Mouse (Mus musculus) layer of hippocampus, adult 18-20 months (tissue): ENCODE results near the gene Cdh23. TPM values are rescaled to one million over a fixed set of nuclear protein-coding genes. Genes with fewer than 3 reads are reported as not detected.
A peak's percentile ranks its signal among the peaks of the same experiment; 100 is the strongest.

Experiments
- DNase-seq, 2 experiments: peaks; one replicate each; pipeline ENCODE4 v3.0.0; 2022; ENCODE audit warnings: low spot score in 2 of 2
- total RNA-seq, 2 experiments: library from RNA; stranded (reverse); gene quantifications; 2 replicates each; pipeline ENCODE4 v1.2.3; 2021

The Cdh23 gene
- total RNA-seq, 2 experiments from 2014 or later: 5.8 to 5.9 TPM

- no peak for DNase-seq
These were observed 201.2 kb downstream of the Cdh23 start for GRCm38 (mm10) chr10:60495070-60495469.

GRCm38 (mm10) chr10:60491538-60491937 is 204.8 kb downstream of the Cdh23 start:
- DNase-seq: no peak

DNA sequence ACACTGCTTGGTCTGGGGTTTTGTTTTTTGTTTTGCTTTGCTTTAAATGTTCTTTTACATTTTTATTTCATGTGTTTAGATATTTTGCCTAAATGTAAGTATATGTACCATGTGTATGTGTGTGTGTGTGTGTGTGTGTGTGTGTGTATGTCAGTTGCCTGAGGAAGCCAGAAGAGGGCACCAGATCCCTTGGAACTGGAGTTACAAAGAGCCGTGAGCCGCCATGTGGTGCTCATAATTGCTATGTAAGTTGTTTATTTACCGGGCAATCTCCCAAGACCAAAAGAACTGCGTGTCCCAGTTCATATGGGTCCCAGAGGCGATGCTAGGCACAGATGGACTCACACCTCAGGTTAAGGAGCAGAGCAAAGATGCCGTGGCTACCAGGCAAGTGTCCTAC is 214.9 kb downstream of the Cdh23 start:
- no peak for DNase-seq

GRCm38 (mm10) chr10:60474549-60474948 is 221.7 kb downstream of the Cdh23 start:
- DNase-seq: no peak

GRCm38 (mm10) chr10:60473782-60474322 is 222.4 kb downstream of the Cdh23 start:
- DNase-seq: no peak

DNA sequence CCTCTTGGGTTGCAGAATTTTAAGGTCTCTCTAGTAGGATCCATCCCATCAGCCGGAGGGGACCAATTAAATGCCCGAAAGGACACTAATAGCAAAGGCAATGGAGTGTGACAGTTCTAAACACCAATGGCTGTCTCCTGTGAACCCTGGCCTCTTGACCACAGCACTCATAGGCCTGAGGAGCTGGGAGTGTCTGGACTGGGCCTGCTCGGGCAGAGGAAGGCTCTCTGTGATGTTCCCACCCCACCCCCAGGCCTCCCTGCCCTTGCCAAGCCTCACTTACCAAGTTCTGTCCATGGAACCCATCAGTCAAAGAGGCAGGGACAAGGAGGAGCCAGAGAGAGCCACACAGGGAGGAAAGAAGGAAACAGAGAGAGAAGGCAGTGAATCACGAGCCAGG is 228.5 kb downstream of the Cdh23 start:
- no peak for DNase-seq

- no peak for DNase-seq
These were observed 232.2 kb downstream of the Cdh23 start for GRCm38 (mm10) chr10:60463953-60464647.

GRCm38 (mm10) chr10:60456662-60457397 is 239.5 kb downstream of the Cdh23 start:
- DNase-seq: no peak

DNA sequence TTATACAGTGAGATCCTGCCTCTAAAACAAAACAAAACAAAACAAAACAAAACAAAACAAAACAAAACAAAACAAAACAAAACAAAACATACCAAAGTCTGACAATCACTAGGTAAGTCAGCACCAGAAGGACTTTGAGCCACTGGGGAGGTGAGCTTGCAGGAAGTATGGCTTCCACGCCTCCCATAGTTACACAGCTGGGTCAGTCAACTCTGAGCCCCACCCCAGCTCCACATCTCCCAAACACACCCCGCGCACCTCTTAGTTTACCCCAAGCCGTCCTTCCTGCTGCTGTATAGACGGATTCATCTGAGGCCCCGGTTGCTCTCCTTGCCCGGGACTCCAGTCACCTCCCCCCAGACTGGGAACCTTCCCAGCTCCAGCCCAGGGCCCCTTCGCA is 241.1 kb downstream of the Cdh23 start:
- DNase-seq: no peak

- DNase-seq: no peak
These were observed 249.1 kb downstream of the Cdh23 start for GRCm38 (mm10) chr10:60447186-60447585.

DNA sequence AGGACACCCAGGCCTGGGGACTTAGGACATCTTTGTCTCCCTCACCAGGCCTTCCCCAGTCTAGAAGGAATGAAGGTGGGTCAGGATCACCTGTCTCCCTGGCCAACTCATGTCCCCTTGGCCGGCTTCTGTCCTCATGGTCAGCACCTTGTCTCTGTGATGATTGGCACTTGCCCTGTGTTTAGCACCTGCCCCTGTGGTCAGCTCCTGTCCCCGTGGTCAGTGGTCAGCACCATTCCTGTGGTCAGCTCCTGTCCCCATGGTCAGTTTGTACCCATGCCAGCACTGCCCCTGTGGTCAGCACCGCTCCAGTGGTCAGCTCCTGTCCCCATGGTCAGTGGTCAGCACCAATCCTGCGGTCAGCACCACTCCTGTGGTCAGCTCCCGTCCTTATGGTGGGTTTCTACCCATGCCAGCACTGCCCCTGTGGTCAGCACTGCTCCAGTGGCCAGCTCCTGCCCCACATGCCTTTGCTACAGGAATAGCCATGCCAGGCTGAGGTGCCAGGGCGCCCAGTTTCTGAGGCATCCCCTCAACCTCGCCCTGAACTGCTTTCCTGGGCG is 251.2 kb downstream of the Cdh23 start:
- no peak for DNase-seq

DNA sequence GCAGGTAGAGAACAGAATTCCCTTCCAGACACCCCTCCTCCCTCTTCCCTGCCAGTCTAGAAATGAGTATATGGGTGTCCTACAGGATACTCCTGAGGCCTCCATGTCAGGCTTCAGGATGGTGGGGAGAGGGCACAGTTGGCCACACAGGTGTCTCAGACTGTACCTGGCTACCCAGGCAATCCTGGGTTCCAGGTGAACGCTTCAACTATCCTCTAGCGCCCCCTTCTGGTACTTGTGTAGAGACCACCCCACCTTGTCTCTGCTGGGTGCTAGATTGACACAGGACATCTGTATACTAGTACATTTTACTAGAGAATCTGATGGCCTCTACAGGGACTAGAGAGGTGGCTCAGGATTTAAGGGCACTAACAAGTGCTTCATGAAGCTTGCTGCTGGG is 253.2 kb downstream of the Cdh23 start:
- DNase-seq: no peak

DNA sequence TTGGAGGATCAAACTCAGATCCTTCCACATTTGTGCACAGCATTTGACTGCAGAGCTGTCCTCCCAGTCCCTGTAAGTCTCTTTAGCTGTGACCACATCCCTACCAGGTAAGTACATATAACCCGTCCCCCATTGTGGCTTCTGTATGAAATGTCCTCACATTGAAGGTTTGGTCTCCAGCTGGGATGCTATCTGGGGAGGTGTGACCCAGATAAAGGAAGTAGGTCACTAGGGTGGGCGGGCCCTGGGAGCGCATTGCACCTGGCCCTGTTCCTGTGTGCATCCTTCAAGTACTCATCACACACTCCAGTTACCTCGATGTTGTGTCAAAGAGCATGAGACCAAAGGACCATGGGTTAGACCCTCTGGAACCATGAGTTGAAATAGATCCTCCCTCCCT is 254.0 kb downstream of the Cdh23 start:
- DNase-seq: no peak

DNA sequence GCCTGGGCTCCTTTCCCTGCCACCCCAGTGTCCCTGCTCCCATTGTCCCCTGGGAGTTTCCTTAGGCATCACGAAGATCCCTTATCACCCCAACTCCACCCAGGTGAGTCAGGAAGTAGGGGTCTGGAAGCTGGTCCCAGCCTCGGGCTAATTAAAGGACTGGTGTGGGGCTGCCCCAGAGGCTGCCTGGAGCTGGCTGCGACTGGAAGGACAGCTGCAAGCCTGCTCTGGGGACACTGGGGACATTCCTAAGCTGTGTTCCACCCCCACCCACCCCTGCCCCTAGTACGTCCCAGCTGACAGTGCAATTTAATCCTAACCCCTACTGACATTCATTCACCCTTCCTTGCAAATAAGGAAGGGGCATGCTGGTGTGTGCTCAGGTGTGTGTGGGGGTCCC is 263.6 kb downstream of the Cdh23 start:
- no peak for DNase-seq

DNA sequence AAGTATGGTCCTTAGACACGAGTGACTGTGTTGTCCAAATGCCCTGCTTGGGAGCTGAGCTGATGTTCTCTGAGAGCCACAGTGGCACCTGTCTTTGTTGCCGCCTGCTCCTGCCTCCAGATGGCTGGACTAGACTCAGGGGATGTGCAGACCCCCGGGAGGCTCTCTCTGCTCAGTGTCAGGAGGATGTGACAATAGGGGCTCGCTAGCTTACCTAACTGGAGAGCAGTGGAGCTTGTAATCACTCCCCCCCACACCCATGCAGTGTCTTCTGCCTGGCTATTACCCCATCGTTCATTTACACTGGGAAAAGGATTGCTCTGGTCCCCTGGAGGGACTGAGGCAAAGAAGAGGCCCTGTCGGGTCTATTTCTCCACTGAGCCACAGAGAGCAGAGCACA is 265.7 kb downstream of the Cdh23 start:
- DNase-seq: no peak

DNA sequence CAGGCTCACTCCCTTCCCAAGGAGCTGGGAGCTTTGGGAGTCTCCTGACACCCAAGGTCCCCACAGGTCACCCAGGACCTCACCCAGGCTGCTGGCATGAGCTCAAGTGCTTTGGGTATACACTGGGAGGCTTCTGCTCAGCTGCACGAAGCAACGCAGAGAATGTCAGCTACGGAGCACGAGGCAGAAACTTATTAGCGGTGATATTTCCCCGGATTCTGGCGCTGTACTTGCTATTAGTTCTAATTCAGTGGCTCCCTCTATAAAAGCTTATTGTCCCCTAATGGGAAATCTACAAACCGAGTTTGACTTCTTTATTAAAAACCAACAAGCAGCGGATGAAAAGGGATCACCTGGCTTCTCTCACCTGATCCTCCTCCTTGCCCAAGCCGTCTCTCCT is 266.3 kb downstream of the Cdh23 start:
- DNase-seq: no peak

- DNase-seq: no peak
These were observed 273.5 kb downstream of the Cdh23 start for GRCm38 (mm10) chr10:60422756-60423155.

DNA sequence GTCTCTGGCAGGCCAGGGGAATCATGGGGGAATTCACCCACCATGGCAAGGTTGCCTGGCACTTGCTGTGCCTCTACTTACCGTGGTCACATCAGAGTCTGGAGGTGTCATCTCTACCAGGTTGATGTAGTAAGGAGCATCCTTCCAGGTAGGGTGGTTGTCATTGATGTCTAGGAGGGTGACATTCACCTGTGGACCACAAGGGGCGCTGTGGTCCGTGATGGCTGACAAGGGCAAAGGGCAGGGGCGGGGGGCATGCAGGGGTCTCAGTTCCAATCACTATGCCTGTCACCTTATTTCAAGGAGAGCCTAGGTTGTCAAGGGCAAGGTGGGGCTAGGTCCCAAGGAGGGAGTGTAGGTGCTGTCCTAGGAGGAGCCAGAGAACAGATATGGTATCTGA is 276.7 kb downstream of the Cdh23 start:
- no peak for DNase-seq

DNA sequence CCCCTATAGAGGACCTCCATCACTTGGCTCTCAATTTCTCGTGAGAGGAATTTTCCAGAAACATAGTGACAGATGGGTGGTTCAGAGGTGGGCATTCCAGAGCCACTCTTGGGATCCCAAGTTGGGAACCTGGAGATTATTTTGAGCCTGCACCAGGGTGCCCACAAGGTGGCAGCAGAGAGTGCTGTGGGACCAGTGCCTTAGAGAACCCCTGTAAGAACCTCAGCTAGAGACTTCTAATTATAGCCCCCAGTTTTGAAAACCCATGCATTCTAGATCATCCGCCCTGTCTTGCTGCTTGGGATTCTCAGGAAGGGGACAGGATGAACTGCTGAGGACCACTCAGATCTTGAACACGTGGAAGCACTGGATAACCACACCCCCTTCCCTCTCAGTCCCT is 278.2 kb downstream of the Cdh23 start:
- DNase-seq: peak in 1 of 2 experiments; percentile 83

DNA sequence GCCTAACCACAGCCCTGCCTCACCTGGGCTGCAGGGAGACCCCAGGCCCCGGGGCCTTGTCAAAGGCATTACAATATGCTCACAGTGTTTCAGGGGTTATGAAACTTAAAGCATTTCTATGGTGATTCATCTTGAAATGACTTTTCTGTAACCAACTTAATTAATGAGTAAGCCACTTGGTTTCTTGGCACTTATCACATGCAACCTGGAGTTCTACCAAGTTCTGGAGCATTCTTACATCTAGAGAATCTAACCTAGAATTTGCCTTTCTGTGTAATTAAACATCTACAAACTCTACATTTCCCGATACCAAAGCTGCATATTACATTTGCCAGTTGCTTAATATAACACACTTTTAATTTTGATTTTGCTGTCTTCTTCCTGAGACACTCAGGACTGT is 279.2 kb downstream of the Cdh23 start:
- no peak for DNase-seq

DNA sequence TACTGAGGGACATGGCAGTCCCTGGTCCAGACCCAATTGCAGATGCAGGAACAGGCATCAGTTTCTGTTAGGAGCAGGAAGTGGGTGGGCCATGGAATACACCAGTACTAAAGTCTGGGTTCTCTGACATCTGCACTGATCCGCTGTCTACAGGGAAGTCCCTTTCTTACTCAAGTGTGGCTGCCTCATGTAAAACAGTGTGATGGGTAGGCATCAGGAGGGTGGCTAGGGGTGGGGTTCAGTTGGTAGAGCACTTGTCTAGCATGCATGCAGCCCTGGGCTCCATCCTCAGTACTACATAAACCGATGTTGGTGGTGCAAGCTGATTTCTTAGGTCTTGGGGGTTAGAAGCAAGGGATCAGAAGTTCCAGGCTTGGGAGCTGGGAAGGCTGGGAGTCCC is 282.5 kb downstream of the Cdh23 start:
- no peak for DNase-seq

DNA sequence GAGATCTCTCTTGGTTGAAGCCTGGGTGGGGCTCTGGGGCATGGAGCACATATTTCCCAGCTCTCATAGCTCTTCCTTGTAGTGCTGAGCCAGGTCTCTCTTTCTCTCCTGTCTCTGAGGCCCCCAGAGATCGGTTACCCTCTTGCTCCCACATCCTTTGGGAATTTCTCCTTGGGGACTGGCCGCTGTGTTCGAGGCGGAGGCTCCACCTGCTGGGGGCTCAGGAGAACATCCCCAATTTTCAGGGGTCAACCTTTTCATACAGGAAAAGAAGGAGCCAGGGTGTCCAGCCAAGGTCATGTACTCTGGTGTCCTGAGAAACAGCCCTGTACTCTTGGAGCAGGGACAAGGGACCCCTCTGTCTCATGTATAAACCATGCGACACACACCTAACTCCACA is 284.5 kb downstream of the Cdh23 start:
- DNase-seq: no peak
